Mouse (Mus musculus): ENCODE results near the gene Smyd4. TPM values are rescaled to one million over a fixed set of nuclear protein-coding genes. Genes with fewer than 3 reads are reported as not detected.

The Smyd4 gene
- polyA plus RNA-seq, 1 experiment from 2014 or later = 13.4 TPM

- 46% methylated on average over 5 of the region's 5 CpGs for WGBS
- Histone ChIP-seq H3K4me1 (replicated peaks) (peaks cover 16% of the 10 kb centered on the region), H3K9me3 (replicated peaks) (no peaks in the 10 kb centered on the region), H3K4me2 (0 out of 2 replicates have a peak overlapping the region, but pooled peaks have one; percentile 54), H3K4me3 (no peak overlapping the region), H3K36me3 (no peaks in the 10 kb centered on the region), H3K27me3 (no peaks in the 10 kb centered on the region), H3K9ac (no peak overlapping the region), H3K27ac (no peak overlapping the region)
- ATAC-seq (replicated peaks; ENCODE audit: insufficient number of reproducible peaks, insufficient read depth, low FRiP score, low read depth) = no peak
Measured at GRCm38 (mm10) chr11:75420810-75421374, 72.7 kb downstream of the Smyd4 start.

- Histone ChIP-seq H3K9me3 (replicated peaks) (no peaks in the 10 kb centered on the region), H3K9ac (no peak overlapping the region), H3K36me3 (no peaks in the 10 kb centered on the region), H3K4me1 (replicated peaks) (peaks cover 16% of the 10 kb centered on the region), H3K27me3 (no peaks in the 10 kb centered on the region), H3K27ac (no peak overlapping the region), H3K4me2 (peak overlapping the region; percentile 54), H3K4me3 (peak overlapping the region; percentile 40)
- WGBS = 46% methylated on average over 6 of the region's 6 CpGs
- ATAC-seq (replicated peaks; ENCODE audit: insufficient number of reproducible peaks, insufficient read depth, low FRiP score, low read depth) = no peak
Measured at GRCm38 (mm10) chr11:75421375-75422012, 73.3 kb downstream of the Smyd4 start.

GRCm38 (mm10) chr11:75422013-75422792 lies 74.0 kb downstream of the Smyd4 start, which contains the start of gene Serpinf1:
Serpinf1 (minus strand) TSS chr11:75422701.
- Histone ChIP-seq H3K9me3 (replicated peaks) (no peaks in the 10 kb centered on the region), H3K4me1 (replicated peaks) (peaks cover 16% of the 10 kb centered on the region), H3K9ac (peak within 1 kb of the TSS; percentile 38; the same call in 1 of the 2 replicates), H3K27me3 (no peaks in the 10 kb centered on the region), H3K36me3 (no peaks in the 10 kb centered on the region), H3K27ac (no peak within 1 kb of the TSS), H3K4me2 (peak within 1 kb of the TSS; percentile 54), H3K4me3 (peak within 1 kb of the TSS; percentile 40)
- no peak; the same call in 1 of the 2 replicates for ATAC-seq (replicated peaks; ENCODE audit: insufficient number of reproducible peaks, insufficient read depth, low FRiP score, low read depth)
- 42% methylated on average over 10 of the region's 10 CpGs for WGBS

DNA sequence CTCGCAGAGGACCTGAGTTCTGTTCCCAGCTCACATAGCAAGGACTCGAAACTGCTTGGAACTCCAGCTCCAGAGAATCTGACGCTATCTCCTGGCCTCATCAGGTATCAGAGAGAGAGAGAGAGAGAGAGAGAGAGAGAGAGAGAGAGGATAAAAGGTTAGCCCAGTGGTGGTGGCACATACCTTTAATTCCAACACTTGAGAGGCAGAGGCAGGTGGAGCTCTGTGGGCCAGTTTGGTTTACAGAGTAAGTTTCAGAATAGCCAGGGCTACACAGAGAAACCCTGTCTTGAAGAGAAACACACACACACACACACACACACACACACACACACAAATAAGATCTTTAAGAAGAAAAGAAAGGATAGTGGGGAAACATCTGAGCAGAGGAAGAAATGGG lies 74.9 kb downstream of the Smyd4 start:
- Histone ChIP-seq H3K27me3 (no peaks in the 10 kb centered on the region), H3K9me3 (replicated peaks) (no peaks in the 10 kb centered on the region), H3K4me3 (no peak overlapping the region), H3K4me1 (replicated peaks) (peaks cover 16% of the 10 kb centered on the region), H3K27ac (no peak overlapping the region), H3K9ac (no peak overlapping the region), H3K4me2 (no peak overlapping the region), H3K36me3 (no peaks in the 10 kb centered on the region)
- WGBS = 88% methylated on average over 3 of the region's 3 CpGs
- ATAC-seq (replicated peaks; ENCODE audit: insufficient number of reproducible peaks, insufficient read depth, low FRiP score, low read depth) = no peak

DNA sequence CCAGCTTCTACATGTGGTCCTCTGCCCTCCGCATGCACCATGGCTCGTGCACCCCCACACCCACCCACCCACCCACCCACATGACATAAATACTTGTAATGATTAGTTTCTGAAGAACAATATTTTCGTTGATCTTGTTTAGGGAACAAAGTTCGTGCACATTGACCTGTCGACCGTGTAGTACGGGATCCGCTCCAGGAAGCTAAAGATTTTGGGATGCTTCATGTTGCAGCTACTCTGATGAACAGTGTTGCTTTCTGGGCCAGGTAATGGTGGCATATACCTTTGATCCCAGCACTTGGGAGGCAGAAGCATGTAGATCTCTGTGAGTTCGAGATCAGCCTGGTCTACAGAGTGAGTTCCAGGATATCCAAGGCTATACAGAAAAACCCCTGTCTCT lies 75.8 kb downstream of the Smyd4 start:
- Histone ChIP-seq H3K36me3 (no peaks in the 10 kb centered on the region), H3K27ac (no peak overlapping the region), H3K9ac (no peak overlapping the region), H3K9me3 (replicated peaks) (no peaks in the 10 kb centered on the region), H3K27me3 (no peaks in the 10 kb centered on the region), H3K4me2 (no peak overlapping the region), H3K4me3 (no peak overlapping the region), H3K4me1 (replicated peaks) (peaks cover 16% of the 10 kb centered on the region)
- WGBS = 85% methylated on average over 9 of the region's 9 CpGs
- no peak for ATAC-seq (replicated peaks; ENCODE audit: insufficient number of reproducible peaks, insufficient read depth, low FRiP score, low read depth)

GRCm38 (mm10) chr11:75424459-75424858 lies 76.2 kb downstream of the Smyd4 start:
- ATAC-seq (replicated peaks; ENCODE audit: insufficient number of reproducible peaks, insufficient read depth, low FRiP score, low read depth) = no peak
- H3K4me2 ChIP-seq = no peak overlapping the region
- H3K4me3 ChIP-seq = no peak overlapping the region
- H3K27ac ChIP-seq = no peak overlapping the region
- 82% methylated on average over 3 of the region's 3 CpGs for WGBS
- no peaks in the 10 kb centered on the region for H3K27me3 ChIP-seq
- no peaks in the 10 kb centered on the region for H3K36me3 ChIP-seq
- H3K9me3 ChIP-seq (replicated peaks) = no peaks in the 10 kb centered on the region
- H3K4me1 ChIP-seq (replicated peaks) = peaks cover 16% of the 10 kb centered on the region
- H3K9ac ChIP-seq = no peak overlapping the region

- Histone ChIP-seq H3K9me3 (replicated peaks) (no peaks in the 10 kb centered on the region), H3K36me3 (no peaks in the 10 kb centered on the region), H3K4me1 (replicated peaks) (no peaks in the 10 kb centered on the region), H3K27me3 (no peaks in the 10 kb centered on the region), H3K4me2 (no peak overlapping the region), H3K9ac (no peak overlapping the region), H3K27ac (no peak overlapping the region), H3K4me3 (no peak overlapping the region)
- no peak for ATAC-seq (replicated peaks; ENCODE audit: insufficient number of reproducible peaks, insufficient read depth, low FRiP score, low read depth)
- 64% methylated on average over 9 of the region's 9 CpGs for WGBS
Measured at GRCm38 (mm10) chr11:75429019-75429705, 80.9 kb downstream of the Smyd4 start.

- Histone ChIP-seq H3K27me3 (no peaks in the 10 kb centered on the region), H3K27ac (no peak overlapping the region), H3K4me3 (no peak overlapping the region), H3K9me3 (replicated peaks) (no peaks in the 10 kb centered on the region), H3K9ac (no peak overlapping the region), H3K36me3 (no peaks in the 10 kb centered on the region), H3K4me2 (no peak overlapping the region), H3K4me1 (replicated peaks) (no peaks in the 10 kb centered on the region)
- WGBS = 80% methylated on average over 11 of the region's 11 CpGs
- no peak for ATAC-seq (replicated peaks; ENCODE audit: insufficient number of reproducible peaks, insufficient read depth, low FRiP score, low read depth)
Measured at GRCm38 (mm10) chr11:75431307-75431706, 83.1 kb downstream of the Smyd4 start.

DNA sequence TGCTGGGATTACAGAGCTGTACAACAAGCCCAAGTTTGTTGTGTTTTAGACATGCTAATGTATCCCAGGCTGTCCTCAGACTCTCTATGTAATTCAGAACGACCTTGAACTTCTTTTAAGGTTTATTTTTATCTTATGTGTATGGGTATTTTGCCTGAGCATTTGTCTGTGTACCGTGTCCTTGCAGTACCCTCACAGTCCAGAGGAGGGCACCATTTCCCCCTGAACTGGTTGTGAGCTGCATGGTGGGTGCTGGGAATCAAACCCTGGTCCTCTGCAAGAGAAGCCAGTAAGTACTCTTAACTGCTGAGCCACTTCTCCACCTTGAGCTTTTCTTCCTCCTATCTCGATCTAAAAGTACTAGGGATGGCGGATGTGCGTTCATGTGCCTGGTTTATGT lies 85.9 kb downstream of the Smyd4 start:
- 87% methylated on average over 5 of the region's 5 CpGs for WGBS
- Histone ChIP-seq H3K9ac (no peak overlapping the region), H3K27me3 (no peaks in the 10 kb centered on the region), H3K4me3 (no peak overlapping the region), H3K4me1 (replicated peaks) (0 out of 2 replicates have a peak, but pooled peaks cover 3% of the 10 kb centered on the region), H3K9me3 (replicated peaks) (no peaks in the 10 kb centered on the region), H3K27ac (no peak overlapping the region), H3K36me3 (no peaks in the 10 kb centered on the region), H3K4me2 (no peak overlapping the region)
- no peak for ATAC-seq (replicated peaks; ENCODE audit: insufficient number of reproducible peaks, insufficient read depth, low FRiP score, low read depth)

DNA sequence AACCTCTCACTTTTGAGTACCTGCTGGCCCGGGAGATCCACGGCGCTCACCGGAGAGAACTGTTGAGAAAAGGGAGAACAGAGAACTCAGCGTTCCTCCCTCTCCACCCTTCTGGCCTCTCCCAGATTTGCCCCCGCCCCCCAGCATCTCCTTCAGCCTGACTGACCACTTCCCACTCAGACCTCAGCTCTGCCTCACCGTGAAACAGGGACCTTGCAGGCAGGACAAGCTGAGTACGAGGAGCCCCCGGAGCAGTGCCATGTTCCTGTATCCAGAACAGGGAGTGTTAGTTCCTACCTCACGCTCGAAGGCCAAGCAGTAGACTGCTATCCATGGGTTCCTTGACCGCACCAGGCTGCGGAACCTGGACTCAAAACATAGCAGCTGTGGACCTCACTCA lies 90.0 kb downstream of the Smyd4 start:
- 78% methylated on average over 13 of the region's 13 CpGs for WGBS

GRCm38 (mm10) chr11:75438804-75439203 lies 90.6 kb downstream of the Smyd4 start:
- H3K27me3 ChIP-seq = no peaks in the 10 kb centered on the region
- no peak overlapping the region for H3K9ac ChIP-seq
- no peak overlapping the region for H3K4me3 ChIP-seq
- H3K4me1 ChIP-seq (replicated peaks) = 0 out of 2 replicates have a peak, but pooled peaks cover 3% of the 10 kb centered on the region
- H3K9me3 ChIP-seq (replicated peaks) = no peaks in the 10 kb centered on the region
- no peak for ATAC-seq (replicated peaks; ENCODE audit: insufficient number of reproducible peaks, insufficient read depth, low FRiP score, low read depth)
- H3K27ac ChIP-seq = no peak overlapping the region
- H3K4me2 ChIP-seq = no peak overlapping the region
- 88% methylated on average over 3 of the region's 3 CpGs for WGBS
- peaks cover 9% of the 10 kb centered on the region; the same call in 1 of the 2 replicates for H3K36me3 ChIP-seq

More for the DNA sequence above, 90.0 kb downstream of the Smyd4 start:
- no peak for ATAC-seq (replicated peaks; ENCODE audit: insufficient number of reproducible peaks, insufficient read depth, low FRiP score, low read depth)
- Histone ChIP-seq H3K36me3 (peaks cover 9% of the 10 kb centered on the region; the same call in 1 of the 2 replicates), H3K4me3 (no peak overlapping the region), H3K9ac (no peak overlapping the region), H3K9me3 (replicated peaks) (no peaks in the 10 kb centered on the region), H3K4me1 (replicated peaks) (0 out of 2 replicates have a peak, but pooled peaks cover 3% of the 10 kb centered on the region), H3K27me3 (no peaks in the 10 kb centered on the region), H3K27ac (no peak overlapping the region), H3K4me2 (no peak overlapping the region)
